Mouse (Mus musculus): ENCODE measurements around the gene Lrp2bp. TPM values are rescaled to one million over a fixed set of nuclear protein-coding genes. Genes with fewer than 3 reads are reported as not detected.

The Lrp2bp gene
- polyA plus RNA-seq (2015; fragmentation: Nextera tagmentation; extraction: Ambion mirVana) = 0.30 and 0.51 TPM in 2 replicates

GRCm38 (mm10) chr8:45999138-45999783 is at the start of gene Lrp2bp:
Gene Lrp2bp (plus strand): TSS chr8:45999303.

GRCm38 (mm10) chr8:45975126-45975836 is 23.8 kb upstream of the Lrp2bp start, which contains the start of the genes 1700029J07Rik and Ufsp2:
Gene 1700029J07Rik (minus strand): TSS chr8:45975252.
Gene Ufsp2 (plus strand): TSS chr8:45975528.

GRCm38 (mm10) chr8:46005596-46005995 is 6.5 kb downstream of the Lrp2bp start, which contains the start of gene Ankrd37:
Gene Ankrd37 (minus strand): TSS chr8:46005707.

Other genes starting within 250 kb of the Lrp2bp start
- 10.2 and 11.1 TPM in 2 replicates for gene Pdlim3, start 113.8 kb upstream of the Lrp2bp start, polyA plus RNA-seq (2015; fragmentation: Nextera tagmentation; extraction: Ambion mirVana)
- gene Ccdc110, start 64.7 kb upstream of the Lrp2bp start, polyA plus RNA-seq (2015; fragmentation: Nextera tagmentation; extraction: Ambion mirVana) = 0.07 TPM in 1 of 2 replicates, not detected in the other
- 2.7 and 3.9 TPM in 2 replicates for gene 1700029J07Rik, start 24.1 kb upstream of the Lrp2bp start, polyA plus RNA-seq (2015; fragmentation: Nextera tagmentation; extraction: Ambion mirVana)
- gene Ufsp2, start 23.8 kb upstream of the Lrp2bp start, polyA plus RNA-seq (2015; fragmentation: Nextera tagmentation; extraction: Ambion mirVana) = 76.0 and 106 TPM in 2 replicates
- gene Ankrd37, start 6.4 kb downstream of the Lrp2bp start, polyA plus RNA-seq (2015; fragmentation: Nextera tagmentation; extraction: Ambion mirVana) = 4.5 and 4.9 TPM in 2 replicates
- 23.1 and 32.1 TPM in 2 replicates for gene Cfap97, start 152.5 kb downstream of the Lrp2bp start, polyA plus RNA-seq (2015; fragmentation: Nextera tagmentation; extraction: Ambion mirVana)
- 9.2 and 11.6 TPM in 2 replicates for gene Snx25, start 152.9 kb downstream of the Lrp2bp start, polyA plus RNA-seq (2015; fragmentation: Nextera tagmentation; extraction: Ambion mirVana)
- gene Slc25a4, start 212.0 kb downstream of the Lrp2bp start, polyA plus RNA-seq (2015; fragmentation: Nextera tagmentation; extraction: Ambion mirVana) = 357 and 492 TPM in 2 replicates